Mouse (Mus musculus) lung, embryonic 16.5 days (tissue): ENCODE measurements at regions not wholly inside any gene's neighbourhood (a gene's known extent, or its start where the extent isn't known, plus 50 kb on each side); places are given as distances from the start of the nearest gene placed in this dataset.

Experiments
- ATAC-seq: fragments of 200-750 bp; cut with Nextera tagmentation; 2 replicates; pipeline ENCODE4 v1.8.0; 2017; ENCODE audit warnings: low read depth, mild to moderate bottlenecking, moderate library complexity
- H3K27ac ChIP-seq: fragments of 300-500 bp; sonication (generic); 2 replicates; pipeline ENCODE4 v1.5.1; 2014; ENCODE audit warnings: mild to moderate bottlenecking, control low read depth, low read length
- H3K27me3 ChIP-seq: fragments of 300-500 bp; sonication (generic); 2 replicates; pipeline ENCODE4 v1.6.1; 2014; ENCODE audit warnings: low read depth, low read length, mixed read lengths; ENCODE audit not compliant: control insufficient read depth, insufficient read depth
- H3K36me3 ChIP-seq: fragments of 300-500 bp; sonication (generic); 2 replicates; pipeline ENCODE4 v1.6.1; 2014; ENCODE audit warnings: low read length; ENCODE audit not compliant: control insufficient read depth, insufficient read depth
- H3K4me1 ChIP-seq: fragments of 300-500 bp; sonication (generic); replicated peaks from 2 replicates; pipeline ENCODE4 v1.6.1; 2014; ENCODE audit warnings: low read length, mixed read lengths; ENCODE audit not compliant: control insufficient read depth, insufficient read depth
- H3K4me2 ChIP-seq: fragments of 300-500 bp; sonication (generic); 2 replicates; pipeline ENCODE4 v1.6.1; 2014; ENCODE audit warnings: low read depth, low read length, control low read depth
- H3K4me3 ChIP-seq: fragments of 300-500 bp; sonication (generic); 2 replicates; pipeline ENCODE4 v1.5.1; 2014; ENCODE audit warnings: mild to moderate bottlenecking, low read length, control low read depth
- H3K9ac ChIP-seq: fragments of 300-500 bp; sonication (generic); 2 replicates; pipeline ENCODE4 v1.6.1; 2014; ENCODE audit warnings: low read length, control low read depth
- H3K9me3 ChIP-seq: fragments of 300-500 bp; sonication (generic); 2 replicates; pipeline ENCODE4 v1.6.1; 2016; ENCODE audit warnings: low read length; ENCODE audit not compliant: control insufficient read depth
- WGBS: fragments of 180-500 bp; shearing (Covaris S2); extraction: QIAGEN DNeasy Blood & Tissue Kit; methylation state at CpG from one replicate; pipeline ENCODE4 v1.1.7; 2014; 5-methylcytosine and 5-hydroxymethylcytosine counted together

GRCm38 (mm10) chr8:25426207-25426606 lies 602.0 kb upstream of the Adam5 start:
- Histone ChIP-seq H3K9ac (no peak overlapping the region), H3K9me3 (no peaks in the 10 kb centered on the region), H3K4me3 (no peak overlapping the region), H3K4me2 (no peak overlapping the region), H3K27me3 (no peaks in the 10 kb centered on the region), H3K4me1 (no peaks in the 10 kb centered on the region), H3K36me3 (no peaks in the 10 kb centered on the region), H3K27ac (no peak overlapping the region)
- no peak for ATAC-seq
- WGBS: 37% methylated on average over 1 of the region's 1 CpGs

- H3K36me3 ChIP-seq: no peaks in the 10 kb centered on the region
- H3K27me3 ChIP-seq: no peaks in the 10 kb centered on the region
- no peak overlapping the region for H3K9ac ChIP-seq
- H3K4me1 ChIP-seq: no peaks in the 10 kb centered on the region
- WGBS: 81% methylated on average over 6 of the region's 6 CpGs
- no peak overlapping the region for H3K4me3 ChIP-seq
- no peak overlapping the region for H3K4me2 ChIP-seq
- H3K27ac ChIP-seq: no peak overlapping the region
- no peak for ATAC-seq
- no peaks in the 10 kb centered on the region for H3K9me3 ChIP-seq
These were observed 597.3 kb upstream of the Adam5 start for GRCm38 (mm10) chr8:25421478-25421877.

- Histone ChIP-seq H3K36me3 (no peaks in the 10 kb centered on the region), H3K9me3 (no peaks in the 10 kb centered on the region), H3K9ac (no peak overlapping the region), H3K4me3 (no peak overlapping the region), H3K4me1 (no peaks in the 10 kb centered on the region), H3K27ac (no peak overlapping the region), H3K4me2 (no peak overlapping the region), H3K27me3 (no peaks in the 10 kb centered on the region)
- WGBS: 84% methylated on average over 5 of the region's 5 CpGs
- no peak for ATAC-seq
These were observed 586.4 kb upstream of the Adam5 start for GRCm38 (mm10) chr8:25410536-25410935.

GRCm38 (mm10) chr8:25407862-25408261 lies 583.7 kb upstream of the Adam5 start:
- no peak overlapping the region for H3K9ac ChIP-seq
- no peak overlapping the region for H3K4me3 ChIP-seq
- H3K36me3 ChIP-seq: no peaks in the 10 kb centered on the region
- H3K9me3 ChIP-seq: no peaks in the 10 kb centered on the region
- no peak for ATAC-seq
- WGBS: 90% methylated on average over 5 of the region's 5 CpGs
- no peaks in the 10 kb centered on the region for H3K4me1 ChIP-seq
- no peak overlapping the region for H3K27ac ChIP-seq
- no peak overlapping the region for H3K4me2 ChIP-seq
- no peaks in the 10 kb centered on the region for H3K27me3 ChIP-seq

- ATAC-seq: no peak
- H3K4me1 ChIP-seq: peaks cover 8% of the 10 kb centered on the region
- H3K27ac ChIP-seq: no peak overlapping the region
- no peak overlapping the region for H3K4me3 ChIP-seq
- no peaks in the 10 kb centered on the region for H3K9me3 ChIP-seq
- no peak overlapping the region for H3K4me2 ChIP-seq
- no peak overlapping the region for H3K9ac ChIP-seq
- no peaks in the 10 kb centered on the region for H3K27me3 ChIP-seq
- 29% methylated on average over 6 of the region's 6 CpGs for WGBS
- no peaks in the 10 kb centered on the region for H3K36me3 ChIP-seq
These were observed 568.6 kb upstream of the Adam5 start for GRCm38 (mm10) chr8:25392766-25393166.

- ATAC-seq: peak; percentile 21; the same call in 1 of the 2 replicates
- no peaks in the 10 kb centered on the region for H3K36me3 ChIP-seq
- H3K27me3 ChIP-seq: no peaks in the 10 kb centered on the region
- H3K9ac ChIP-seq: no peak overlapping the region
- peaks cover 8% of the 10 kb centered on the region for H3K4me1 ChIP-seq
- no peak overlapping the region for H3K4me2 ChIP-seq
- H3K27ac ChIP-seq: no peak overlapping the region
- 49% methylated on average over 8 of the region's 10 CpGs for WGBS
- H3K4me3 ChIP-seq: no peak overlapping the region
- no peaks in the 10 kb centered on the region for H3K9me3 ChIP-seq
These were observed 565.8 kb upstream of the Adam5 start for GRCm38 (mm10) chr8:25389947-25390346.

- Histone ChIP-seq H3K9ac (no peak overlapping the region), H3K27ac (no peak overlapping the region), H3K4me3 (no peak overlapping the region), H3K9me3 (no peaks in the 10 kb centered on the region), H3K27me3 (no peaks in the 10 kb centered on the region), H3K36me3 (no peaks in the 10 kb centered on the region), H3K4me2 (peak overlapping the region; percentile 17; the same call in 1 of the 2 replicates), H3K4me1 (peaks cover 8% of the 10 kb centered on the region)
- ATAC-seq: peak; percentile 53
- 49% methylated on average over 10 of the region's 10 CpGs for WGBS
These were observed 565.2 kb upstream of the Adam5 start for GRCm38 (mm10) chr8:25389371-25389855.

GRCm38 (mm10) chr8:25388811-25389210 lies 564.6 kb upstream of the Adam5 start:
- H3K27me3 ChIP-seq: no peaks in the 10 kb centered on the region
- ATAC-seq: no peak; the same call in 1 of the 2 replicates
- peak overlapping the region; percentile 17; the same call in 1 of the 2 replicates for H3K4me2 ChIP-seq
- H3K9ac ChIP-seq: no peak overlapping the region
- no peaks in the 10 kb centered on the region for H3K36me3 ChIP-seq
- 49% methylated on average over 9 of the region's 9 CpGs for WGBS
- H3K4me1 ChIP-seq: peaks cover 8% of the 10 kb centered on the region
- H3K9me3 ChIP-seq: no peaks in the 10 kb centered on the region
- H3K4me3 ChIP-seq: no peak overlapping the region
- no peak overlapping the region for H3K27ac ChIP-seq

- ATAC-seq: no peak
- no peak overlapping the region for H3K27ac ChIP-seq
- H3K27me3 ChIP-seq: no peaks in the 10 kb centered on the region
- no peak overlapping the region for H3K4me3 ChIP-seq
- H3K9me3 ChIP-seq: peaks cover 2% of the 10 kb centered on the region
- H3K4me1 ChIP-seq: peaks cover 3% of the 10 kb centered on the region
- H3K36me3 ChIP-seq: no peaks in the 10 kb centered on the region
- H3K9ac ChIP-seq: no peak overlapping the region
- WGBS: 81% methylated on average over 5 of the region's 5 CpGs
- no peak overlapping the region for H3K4me2 ChIP-seq
These were observed 561.0 kb upstream of the Adam5 start for GRCm38 (mm10) chr8:25385186-25385585.

- Histone ChIP-seq H3K36me3 (no peaks in the 10 kb centered on the region), H3K9ac (no peak overlapping the region), H3K4me2 (no peak overlapping the region), H3K4me1 (peaks cover under 1% of the 10 kb centered on the region), H3K27me3 (no peaks in the 10 kb centered on the region), H3K4me3 (no peak overlapping the region), H3K9me3 (peaks cover 4% of the 10 kb centered on the region), H3K27ac (no peak overlapping the region)
- 80% methylated on average over 2 of the region's 2 CpGs for WGBS
- ATAC-seq: no peak
These were observed 560.4 kb upstream of the Adam5 start for GRCm38 (mm10) chr8:25384591-25384990.
